Mouse (Mus musculus) c-Kit-positive CD71-positive TER-119-positive erythroid progenitor cells, embryonic 14.5 days (primary cell): ENCODE measurements around the gene Itgal.
"Not testable (repeated sequence)": the region's sequence is repeated elsewhere in the genome, so short reads cannot be mapped to it uniquely, and the experiment has no call there.

Experiments used
- DNase-seq: peaks from one replicate; pipeline ENCODE4 v3.0.0-alpha.2; 2013; ENCODE audit warnings: low spot score

The Itgal gene

DNA sequence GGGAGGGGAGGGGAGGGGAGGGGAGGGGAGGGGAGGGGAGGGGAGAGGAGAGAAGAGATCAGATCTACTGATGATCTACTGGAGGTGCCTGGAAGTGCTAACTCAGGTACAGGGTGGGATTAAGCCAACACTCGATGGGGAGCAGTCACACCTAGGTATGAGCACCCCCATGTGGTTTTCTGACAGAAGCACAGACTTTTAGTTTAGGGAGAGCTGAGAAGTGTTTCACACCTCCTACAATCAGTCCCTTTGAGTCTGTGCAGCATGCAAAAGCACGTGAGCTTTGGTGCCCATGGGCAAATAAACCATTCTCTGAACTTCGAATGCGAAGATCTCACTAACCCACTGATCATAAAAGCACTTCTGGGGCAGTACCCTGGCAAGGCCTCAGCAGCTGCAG lies 46.3 kb downstream of the Itgal start:
- DNase-seq = no peak

DNA sequence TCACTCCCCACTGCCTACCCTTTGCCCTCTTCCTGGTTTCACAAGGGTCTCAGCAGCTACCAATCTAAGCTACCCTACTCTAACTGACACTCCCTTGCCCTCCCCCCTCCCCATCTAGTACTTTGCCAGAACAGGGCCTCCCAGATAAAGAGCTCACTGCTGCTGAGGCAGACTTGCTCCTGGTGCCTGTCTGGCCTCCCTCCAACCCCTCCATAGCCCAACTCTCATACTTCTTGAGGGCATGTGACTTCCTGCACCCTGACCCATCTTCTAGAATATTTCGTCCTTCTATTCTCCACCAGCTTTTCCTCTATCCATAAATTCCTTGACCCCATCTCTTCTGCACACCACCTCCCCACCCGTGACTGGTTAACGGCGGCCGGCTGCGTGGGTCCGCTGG lies 46.8 kb downstream of the Itgal start:
- DNase-seq = no peak

DNA sequence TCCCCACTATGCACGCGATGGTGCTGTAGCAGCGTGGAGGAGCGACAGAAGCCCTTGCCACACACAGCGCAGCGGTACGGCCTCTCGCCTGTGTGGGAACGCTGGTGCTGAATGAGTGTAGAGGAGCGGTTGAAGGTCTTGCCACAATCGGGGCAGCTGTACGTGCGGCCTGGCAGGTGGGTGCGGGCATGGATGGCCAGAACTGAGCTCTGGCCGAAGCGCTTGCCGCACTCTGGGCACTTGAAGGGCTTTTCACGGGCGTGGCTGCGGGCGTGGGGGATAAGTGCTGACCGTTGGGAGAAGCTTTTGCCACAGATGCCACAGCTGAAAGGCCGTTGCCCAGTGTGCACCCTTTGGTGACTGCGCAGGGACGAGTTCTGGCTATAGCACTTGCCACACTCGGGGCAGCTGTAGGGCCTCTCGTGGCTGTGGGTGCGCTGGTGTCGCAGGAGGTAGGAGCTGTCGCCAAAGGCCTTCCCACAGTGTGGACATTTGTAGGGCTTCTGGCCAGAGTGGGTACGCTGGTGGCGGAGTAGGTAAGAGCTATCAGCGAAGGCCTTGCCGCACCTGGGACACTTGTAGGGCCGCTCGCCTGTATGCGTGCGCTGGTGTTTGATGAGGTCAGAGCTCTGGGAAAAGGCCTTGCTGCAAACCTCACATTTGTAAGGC lies 47.4 kb downstream of the Itgal start:
- DNase-seq = no peak

DNA sequence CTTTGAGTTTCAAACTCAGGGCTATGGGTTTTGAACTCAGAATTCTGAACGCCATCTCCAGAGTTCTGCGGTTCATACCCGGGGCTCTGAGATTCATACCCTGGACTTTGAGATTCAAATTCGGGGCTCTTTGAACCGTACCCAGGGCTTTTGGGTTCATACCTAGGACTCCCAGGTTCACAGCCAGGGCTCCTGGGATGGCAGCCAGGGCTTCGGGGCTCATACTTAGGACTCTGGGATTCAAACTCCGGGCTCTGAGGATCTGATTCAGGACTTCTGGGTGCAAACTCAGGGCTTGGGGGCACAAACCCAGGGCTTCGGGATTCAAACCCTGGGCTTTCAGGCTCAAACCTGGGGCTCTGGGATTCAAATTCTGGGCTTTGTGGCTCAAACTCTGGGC lies 48.3 kb downstream of the Itgal start:
- no peak for DNase-seq

DNA sequence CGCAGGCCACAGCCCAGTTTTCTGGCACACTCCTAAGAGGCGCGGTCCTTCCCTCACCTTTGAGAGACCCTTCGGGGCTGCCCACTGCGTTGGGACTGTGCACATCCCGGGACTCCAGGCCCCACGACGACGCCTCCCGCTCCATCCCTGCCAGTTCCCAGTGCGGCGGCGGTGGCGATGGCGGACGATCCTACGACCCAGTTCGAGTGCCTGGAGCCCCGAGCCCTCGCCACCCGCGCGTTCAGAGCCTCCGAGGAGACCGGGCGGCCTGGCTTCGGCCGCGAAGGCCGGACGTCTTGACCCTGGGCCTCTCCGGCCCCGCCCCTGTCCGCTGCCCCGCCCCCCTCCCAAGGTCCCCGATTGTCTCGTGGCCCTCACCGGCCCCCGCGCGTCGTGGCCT lies 49.0 kb downstream of the Itgal start:
- no peak for DNase-seq

DNA sequence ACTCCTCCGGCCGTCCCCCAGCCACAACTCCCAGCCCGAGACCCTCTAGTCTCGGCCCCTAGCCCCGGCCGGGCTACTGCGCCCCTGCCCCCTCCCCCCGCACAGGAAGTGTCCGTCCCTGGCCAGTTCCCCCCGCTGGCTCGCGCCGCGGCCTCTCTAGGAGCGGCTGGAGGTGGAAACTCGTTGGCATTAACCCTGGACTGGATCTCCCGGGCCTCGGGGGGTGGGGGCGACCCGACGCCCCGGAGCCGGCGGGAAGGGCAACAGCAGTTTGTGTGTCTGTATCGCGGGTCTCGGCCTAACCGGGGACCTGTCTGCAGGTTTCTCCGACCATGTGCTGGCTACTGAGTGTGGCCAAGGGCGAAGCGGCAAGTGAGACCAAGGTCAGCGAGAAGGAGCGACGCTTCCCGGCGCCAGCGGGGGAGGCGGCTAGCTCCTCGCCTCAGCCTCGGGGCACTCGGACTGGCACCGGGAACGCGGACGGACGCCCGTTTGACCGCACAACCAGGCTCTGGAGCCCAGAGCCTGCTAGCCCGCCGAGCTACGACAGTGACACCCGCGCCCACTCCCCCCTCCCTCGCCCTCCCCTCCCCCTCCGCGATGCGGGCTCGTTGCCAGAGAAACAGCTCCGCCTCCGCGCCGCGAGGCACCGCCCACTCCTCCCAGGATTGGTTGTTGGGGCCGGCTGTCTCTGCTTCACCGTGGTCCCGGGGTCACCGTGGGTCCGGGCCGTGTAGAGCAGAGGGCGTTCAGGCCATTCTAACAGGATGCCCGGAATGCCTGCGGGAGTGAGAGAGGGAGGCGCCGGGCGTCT lies 49.7 kb downstream of the Itgal start, which contains the start of gene Zfp768:
Zfp768 (minus strand) TSS at position 78 of the 814 bp plus-strand sequence.
- peak; percentile 79 for DNase-seq

DNA sequence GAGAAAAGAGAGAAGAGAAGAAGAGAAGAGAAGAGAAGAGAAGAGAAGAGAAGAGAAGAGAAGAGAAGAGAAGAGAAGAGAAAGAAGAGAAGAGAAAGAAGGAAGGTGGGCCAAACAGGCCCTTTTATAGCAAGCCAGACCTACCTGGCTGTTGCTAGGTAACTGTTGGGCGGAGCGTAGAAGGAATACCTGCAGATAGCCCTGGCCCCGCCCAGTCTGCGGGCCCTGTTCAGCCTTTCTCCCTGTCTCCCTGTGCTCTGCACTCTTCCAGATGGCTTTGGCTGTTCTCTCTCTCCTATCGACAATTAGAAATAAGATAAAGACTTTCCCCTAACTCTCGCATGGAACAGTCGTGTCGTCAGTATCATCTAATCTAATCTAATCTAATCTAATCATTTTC lies 50.6 kb downstream of the Itgal start:
- DNase-seq = no peak

DNA sequence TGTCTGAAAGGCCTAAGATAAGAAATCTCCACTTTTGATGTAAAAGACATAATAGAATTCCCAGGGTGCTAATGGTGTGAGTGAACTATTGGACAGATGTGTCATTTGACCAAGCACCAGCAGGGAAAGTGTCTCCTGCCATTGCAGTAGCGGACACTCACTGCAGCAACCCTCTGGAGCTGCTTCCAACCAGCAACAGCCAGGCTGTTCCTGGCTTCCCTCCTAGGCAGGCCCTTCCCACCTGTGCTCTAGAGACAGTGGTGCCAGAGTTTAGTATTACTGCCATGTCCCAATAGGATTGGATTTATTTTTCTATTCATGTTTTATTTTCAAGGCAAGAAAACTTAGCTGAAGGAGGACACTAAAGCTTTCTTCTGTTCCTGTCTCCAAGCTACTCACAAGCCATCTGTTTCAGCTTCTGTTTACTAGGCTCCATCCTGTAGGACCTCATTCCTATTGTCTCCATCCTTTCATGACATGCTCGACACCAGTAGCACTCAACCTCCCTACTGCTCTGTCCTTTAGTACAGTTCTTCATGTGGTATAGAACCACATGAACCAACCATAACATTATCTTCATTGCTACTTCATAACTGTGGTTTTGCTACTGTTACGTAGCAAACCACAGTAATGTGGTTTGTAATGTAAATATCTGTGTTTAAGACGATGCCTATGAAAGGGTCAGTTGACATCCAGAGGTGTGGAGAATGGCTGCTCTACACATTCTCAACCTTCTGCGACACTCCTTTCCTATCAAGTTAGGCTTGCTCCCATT lies 55.4 kb downstream of the Itgal start:
- no peak for DNase-seq

- no peak for DNase-seq
Measured at GRCm38 (mm10) chr7:127355796-127356195, 59.7 kb downstream of the Itgal start.

DNA sequence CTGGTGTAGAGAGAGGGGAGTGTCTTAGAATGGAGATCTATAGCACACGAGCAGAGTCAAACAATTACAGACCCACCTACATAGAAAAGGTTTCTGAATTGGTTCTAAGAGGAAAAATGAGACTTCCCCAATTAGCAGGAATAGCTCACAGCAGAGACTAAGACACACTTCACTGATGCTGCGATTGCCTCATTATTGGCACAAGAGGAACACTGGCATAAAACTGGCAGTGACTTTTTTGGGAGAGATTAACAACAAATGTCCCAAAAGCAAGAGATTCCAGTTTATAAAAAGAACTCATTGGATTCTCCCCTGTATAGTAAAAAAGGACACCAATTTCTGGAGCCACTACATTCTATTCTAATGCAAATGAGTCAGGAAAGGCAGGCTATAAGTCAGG lies 61.8 kb downstream of the Itgal start:
- no peak for DNase-seq

GRCm38 (mm10) chr7:127358472-127358871 lies 62.4 kb downstream of the Itgal start:
- no peak for DNase-seq

DNA sequence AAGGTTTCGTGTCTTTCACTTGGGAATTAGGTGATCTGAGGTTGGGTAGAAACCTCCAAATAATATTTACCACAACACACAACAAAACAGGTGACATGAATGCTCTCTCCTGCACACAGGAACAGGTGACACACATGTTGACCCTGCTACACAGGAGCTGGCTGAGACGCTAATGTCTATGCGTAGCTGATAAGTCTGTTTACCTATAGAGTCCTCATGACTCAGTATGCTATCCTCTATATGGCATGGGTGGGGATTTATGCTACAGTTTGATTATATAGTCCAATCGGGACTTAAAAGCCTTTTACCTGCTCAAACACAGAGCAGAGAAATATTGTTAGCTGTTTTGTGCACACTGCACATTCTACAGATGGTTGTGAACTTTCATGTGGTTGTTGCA lies 64.2 kb downstream of the Itgal start:
- no peak for DNase-seq

- DNase-seq = no peak
Measured at GRCm38 (mm10) chr7:127361449-127361848, 65.4 kb downstream of the Itgal start.

- peak; percentile 61 for DNase-seq
Measured at GRCm38 (mm10) chr7:127362418-127362817, 66.4 kb downstream of the Itgal start.

- no peak for DNase-seq
Measured at GRCm38 (mm10) chr7:127363475-127363921, 67.4 kb downstream of the Itgal start.

- no peak for DNase-seq
Measured at GRCm38 (mm10) chr7:127364166-127364565, 68.1 kb downstream of the Itgal start.

GRCm38 (mm10) chr7:127366249-127366648 lies 70.2 kb downstream of the Itgal start:
- no peak for DNase-seq

GRCm38 (mm10) chr7:127371213-127371612 lies 75.2 kb downstream of the Itgal start:
- no peak for DNase-seq

GRCm38 (mm10) chr7:127371870-127372269 lies 75.8 kb downstream of the Itgal start:
- not testable (repeated sequence) for DNase-seq

DNA sequence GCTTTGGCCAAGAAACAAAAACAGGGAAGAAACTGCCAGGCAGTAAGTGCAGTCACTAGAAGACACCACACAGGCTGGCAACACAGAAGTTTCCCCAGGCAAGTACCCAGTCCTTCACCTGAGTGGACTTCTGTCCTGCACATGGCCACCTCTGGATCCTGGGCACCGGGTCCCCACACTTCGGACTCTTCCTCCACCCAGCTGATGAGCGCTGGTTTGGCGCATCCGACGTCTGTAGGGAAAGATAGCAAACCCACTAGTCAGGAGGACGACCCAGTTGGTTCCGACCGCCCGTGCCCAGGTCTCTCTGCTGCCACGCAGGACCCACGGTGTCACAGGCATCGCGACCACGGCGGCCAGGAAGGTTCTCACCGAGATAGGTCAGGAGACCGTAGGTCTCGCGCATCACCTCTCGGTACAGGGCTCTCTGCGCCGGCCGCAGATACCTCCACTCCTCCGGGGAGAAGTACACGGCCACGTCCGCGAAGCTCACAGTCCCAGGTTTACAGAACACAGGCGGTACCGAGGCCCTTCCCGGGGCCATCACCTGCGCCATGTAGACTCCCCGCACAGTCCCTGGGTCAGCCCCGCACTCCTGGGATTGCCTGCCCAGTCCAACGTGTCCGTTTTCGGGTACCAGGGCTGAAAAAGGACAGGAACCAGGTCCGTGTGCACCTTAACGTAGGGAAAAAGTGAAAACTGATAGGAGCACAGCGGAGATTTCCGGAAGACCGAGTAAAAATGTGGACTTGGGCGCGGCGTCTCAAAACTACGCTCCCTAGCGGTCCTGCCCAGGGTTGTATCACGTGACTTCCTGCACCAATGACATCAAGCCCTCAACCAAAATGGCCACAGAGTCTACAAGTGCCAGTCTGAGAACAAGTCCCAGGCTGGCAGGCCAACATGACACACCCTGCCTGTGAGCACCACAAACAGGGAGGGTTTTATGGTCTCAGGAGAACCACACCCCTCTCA lies 79.5 kb downstream of the Itgal start, which contains the start of gene Zfp747:
Zfp747 (minus strand) TSS at position 780 of the 975 bp plus-strand sequence.
- peak; percentile 96 for DNase-seq

- DNase-seq = no peak
Measured at GRCm38 (mm10) chr7:127378310-127378921, 82.4 kb downstream of the Itgal start.
